Mouse (Mus musculus): ENCODE measurements at regions not wholly inside any gene's neighbourhood (a gene's known extent, or its start where the extent isn't known, plus 50 kb on each side); places are given as distances from the start of the nearest gene placed in this dataset.

- Histone ChIP-seq H3K9ac (ENCODE audit: insufficient read depth, low read depth, low read length, poor library complexity, severe bottlenecking) (no peak overlapping the region), H3K27ac (ENCODE audit: insufficient read depth, low read depth, low read length, poor library complexity, severe bottlenecking) (no peak overlapping the region), H3K9me3 (ENCODE audit: control insufficient read depth, insufficient read depth, low read depth, low read length) (no peaks in the 10 kb centered on the region), H3K4me1 (ENCODE audit: control insufficient read depth in 2 of 2, insufficient read depth in 2 of 2, low read length in 2 of 2, poor library complexity in 1 of 2) (no peaks in the 10 kb centered on the region), H3K4me3 (ENCODE audit: insufficient read depth in 1 of 2, low read depth in 1 of 2, low read length in 2 of 2, poor library complexity in 1 of 2, severe bottlenecking in 1 of 2) (no peak overlapping the region), H3K36me3 (ENCODE audit: control insufficient read depth, insufficient read depth, low read length, poor library complexity, severe bottlenecking) (no peaks in the 10 kb centered on the region)
- DNase-seq (ENCODE audit: low read depth, low spot score): no peak
- no peak for TF ChIP-seq ZC3H11A (IDR thresholded peaks at IDR 0.05; ENCODE audit: borderline replicate concordance, low read depth, low read length)
- TF ChIP-seq ZNF384 (IDR thresholded peaks at IDR 0.05; ENCODE audit: low read depth, low read length): no peak
- no peak for TF ChIP-seq MAFK (IDR thresholded peaks at IDR 0.05; ENCODE audit: insufficient read depth, low read depth, low read length)
- no peak for TF ChIP-seq HCFC1 (IDR thresholded peaks at IDR 0.05; ENCODE audit: borderline replicate concordance, insufficient read depth, low read length)
- no peak for TF ChIP-seq CHD2 (IDR thresholded peaks at IDR 0.05; ENCODE audit: low read depth, low read length)
- in situ Hi-C loops (cut with MboI; ENCODE audit: low sequenced_read_pairs in 2 of 2, unreplicated experiment in 2 of 2): no loop called here
Measured at GRCm38 (mm10) chr1:169822034-169822433, 74.6 kb upstream of the Rgs4 start.

GRCm38 (mm10) chr1:169819404-169819949 lies 72.0 kb upstream of the Rgs4 start:
- Histone ChIP-seq H3K9ac (ENCODE audit: insufficient read depth, low read depth, low read length, poor library complexity, severe bottlenecking) (no peak overlapping the region), H3K4me1 (ENCODE audit: control insufficient read depth in 2 of 2, insufficient read depth in 2 of 2, low read length in 2 of 2, poor library complexity in 1 of 2) (no peaks in the 10 kb centered on the region)

GRCm38 (mm10) chr1:169816939-169817338 lies 69.5 kb upstream of the Rgs4 start:
- no peak overlapping the region for H3K4me3 ChIP-seq (ENCODE audit: insufficient read depth in 1 of 2, low read depth in 1 of 2, low read length in 2 of 2, poor library complexity in 1 of 2, severe bottlenecking in 1 of 2)
- no peak overlapping the region for H3K27ac ChIP-seq (ENCODE audit: insufficient read depth, low read depth, low read length, poor library complexity, severe bottlenecking)
- no peak for TF ChIP-seq HCFC1 (IDR thresholded peaks at IDR 0.05; ENCODE audit: borderline replicate concordance, insufficient read depth, low read length)
- TF ChIP-seq MAFK (IDR thresholded peaks at IDR 0.05; ENCODE audit: insufficient read depth, low read depth, low read length): no peak
- TF ChIP-seq ZNF384 (IDR thresholded peaks at IDR 0.05; ENCODE audit: low read depth, low read length): no peak
- TF ChIP-seq CHD2 (IDR thresholded peaks at IDR 0.05; ENCODE audit: low read depth, low read length): no peak
- TF ChIP-seq ZC3H11A (IDR thresholded peaks at IDR 0.05; ENCODE audit: borderline replicate concordance, low read depth, low read length): no peak
- no peaks in the 10 kb centered on the region for H3K36me3 ChIP-seq (ENCODE audit: control insufficient read depth, insufficient read depth, low read length, poor library complexity, severe bottlenecking)
- no peaks in the 10 kb centered on the region for H3K9me3 ChIP-seq (ENCODE audit: control insufficient read depth, insufficient read depth, low read depth, low read length)
- no peaks in the 10 kb centered on the region for H3K4me1 ChIP-seq (ENCODE audit: control insufficient read depth in 2 of 2, insufficient read depth in 2 of 2, low read length in 2 of 2, poor library complexity in 1 of 2)
- no peak for DNase-seq (ENCODE audit: low read depth, low spot score)
- in situ Hi-C loops (cut with MboI; ENCODE audit: low sequenced_read_pairs in 2 of 2, unreplicated experiment in 2 of 2): no loop called here
- no peak overlapping the region for H3K9ac ChIP-seq (ENCODE audit: insufficient read depth, low read depth, low read length, poor library complexity, severe bottlenecking)

More at GRCm38 (mm10) chr1:169819404-169819949, 72.0 kb upstream of the Rgs4 start:
- Histone ChIP-seq H3K9me3 (ENCODE audit: control insufficient read depth, insufficient read depth, low read depth, low read length) (no peaks in the 10 kb centered on the region), H3K36me3 (ENCODE audit: control insufficient read depth, insufficient read depth, low read length, poor library complexity, severe bottlenecking) (no peaks in the 10 kb centered on the region), H3K27ac (ENCODE audit: insufficient read depth, low read depth, low read length, poor library complexity, severe bottlenecking) (no peak overlapping the region), H3K4me3 (ENCODE audit: insufficient read depth in 1 of 2, low read depth in 1 of 2, low read length in 2 of 2, poor library complexity in 1 of 2, severe bottlenecking in 1 of 2) (no peak overlapping the region)
- TF ChIP-seq MAFK (IDR thresholded peaks at IDR 0.05; ENCODE audit: insufficient read depth, low read depth, low read length) (no peak), ZNF384 (IDR thresholded peaks at IDR 0.05; ENCODE audit: low read depth, low read length) (no peak), HCFC1 (IDR thresholded peaks at IDR 0.05; ENCODE audit: borderline replicate concordance, insufficient read depth, low read length) (no peak), ZC3H11A (IDR thresholded peaks at IDR 0.05; ENCODE audit: borderline replicate concordance, low read depth, low read length) (no peak), CHD2 (IDR thresholded peaks at IDR 0.05; ENCODE audit: low read depth, low read length) (no peak)
- in situ Hi-C loops (cut with MboI; ENCODE audit: low sequenced_read_pairs in 2 of 2, unreplicated experiment in 2 of 2): no loop called here
- DNase-seq (ENCODE audit: low read depth, low spot score): no peak

GRCm38 (mm10) chr1:169812512-169813101 lies 65.2 kb upstream of the Rgs4 start:
- no peak for DNase-seq (ENCODE audit: low read depth, low spot score)

More at GRCm38 (mm10) chr1:169812512-169813101, 65.2 kb upstream of the Rgs4 start:
- H3K36me3 ChIP-seq (ENCODE audit: control insufficient read depth, insufficient read depth, low read length, poor library complexity, severe bottlenecking): no peaks in the 10 kb centered on the region
- no peak overlapping the region for H3K27ac ChIP-seq (ENCODE audit: insufficient read depth, low read depth, low read length, poor library complexity, severe bottlenecking)
- no peak overlapping the region for H3K4me3 ChIP-seq (ENCODE audit: insufficient read depth in 1 of 2, low read depth in 1 of 2, low read length in 2 of 2, poor library complexity in 1 of 2, severe bottlenecking in 1 of 2)
- in situ Hi-C loops (cut with MboI; ENCODE audit: low sequenced_read_pairs in 2 of 2, unreplicated experiment in 2 of 2): no loop called here
- no peaks in the 10 kb centered on the region for H3K9me3 ChIP-seq (ENCODE audit: control insufficient read depth, insufficient read depth, low read depth, low read length)
- TF ChIP-seq MAFK (IDR thresholded peaks at IDR 0.05; ENCODE audit: insufficient read depth, low read depth, low read length) (no peak), ZC3H11A (IDR thresholded peaks at IDR 0.05; ENCODE audit: borderline replicate concordance, low read depth, low read length) (no peak), CHD2 (IDR thresholded peaks at IDR 0.05; ENCODE audit: low read depth, low read length) (no peak), ZNF384 (IDR thresholded peaks at IDR 0.05; ENCODE audit: low read depth, low read length) (no peak), HCFC1 (IDR thresholded peaks at IDR 0.05; ENCODE audit: borderline replicate concordance, insufficient read depth, low read length) (no peak)
- H3K4me1 ChIP-seq (ENCODE audit: control insufficient read depth in 2 of 2, insufficient read depth in 2 of 2, low read length in 2 of 2, poor library complexity in 1 of 2): no peaks in the 10 kb centered on the region
- H3K9ac ChIP-seq (ENCODE audit: insufficient read depth, low read depth, low read length, poor library complexity, severe bottlenecking): no peak overlapping the region
